Mouse (Mus musculus) embryonic facial prominence, embryonic 15.5 days (tissue): ENCODE results near the gene Ccng2. TPM values are rescaled to one million over a fixed set of nuclear protein-coding genes. Genes with fewer than 3 reads are reported as not detected.

Experiments used
- ATAC-seq: fragments of 200-750 bp; cut with Nextera tagmentation; 2 replicates; pipeline ENCODE4 v1.8.0; 2017; ENCODE audit warnings: low read depth, moderate TSS enrichment; ENCODE audit not compliant: insufficient number of reproducible peaks, low FRiP score, low TSS enrichment
- H3K27ac ChIP-seq: fragments of 300-500 bp; sonication (generic); replicated peaks from 2 replicates; pipeline ENCODE4 v1.5.1; 2015; ENCODE audit warnings: mild to moderate bottlenecking, inconsistent platforms
- H3K27me3 ChIP-seq: fragments of 300-500 bp; sonication (generic); 2 replicates; pipeline ENCODE4 v1.6.1; 2015; ENCODE audit warnings: inconsistent platforms
- H3K36me3 ChIP-seq: fragments of 300-500 bp; sonication (generic); 2 replicates; pipeline ENCODE4 v1.6.1; 2015; ENCODE audit warnings: mild to moderate bottlenecking, inconsistent platforms
- H3K4me1 ChIP-seq: fragments of 300-500 bp; sonication (generic); 2 replicates; pipeline ENCODE4 v1.6.1; 2015; ENCODE audit warnings: inconsistent platforms
- H3K4me2 ChIP-seq: fragments of 300-500 bp; sonication (generic); replicated peaks from 2 replicates; pipeline ENCODE4 v1.6.1; 2015; ENCODE audit warnings: mild to moderate bottlenecking, inconsistent platforms
- H3K4me3 ChIP-seq: fragments of 300-500 bp; sonication (generic); replicated peaks from 2 replicates; pipeline ENCODE4 v1.5.1; 2015; ENCODE audit warnings: mild to moderate bottlenecking, inconsistent platforms
- H3K9ac ChIP-seq: fragments of 300-500 bp; sonication (generic); 2 replicates; pipeline ENCODE4 v1.6.1; 2015; ENCODE audit warnings: inconsistent platforms
- H3K9me3 ChIP-seq: fragments of 300-500 bp; sonication (generic); replicated peaks from 2 replicates; pipeline ENCODE4 v1.6.1; 2016; ENCODE audit warnings: inconsistent platforms
- WGBS: fragments of 180-500 bp; shearing (Covaris S2); methylation state at CpG from one replicate; pipeline ENCODE4 v1.1.7; 2015; 5-methylcytosine and 5-hydroxymethylcytosine counted together
- polyA plus RNA-seq: library from polyadenylated mRNA; unstranded; fragments of >200 nt; fragmentation: Nextera tagmentation; extraction: Ambion mirVana; gene quantifications from 2 replicates; pipeline ENCODE4 v1.2.1, GENCODE M21; 2015

The Ccng2 gene
- polyA plus RNA-seq, 1 experiment from 2014 or later = 65.5 TPM

DNA sequence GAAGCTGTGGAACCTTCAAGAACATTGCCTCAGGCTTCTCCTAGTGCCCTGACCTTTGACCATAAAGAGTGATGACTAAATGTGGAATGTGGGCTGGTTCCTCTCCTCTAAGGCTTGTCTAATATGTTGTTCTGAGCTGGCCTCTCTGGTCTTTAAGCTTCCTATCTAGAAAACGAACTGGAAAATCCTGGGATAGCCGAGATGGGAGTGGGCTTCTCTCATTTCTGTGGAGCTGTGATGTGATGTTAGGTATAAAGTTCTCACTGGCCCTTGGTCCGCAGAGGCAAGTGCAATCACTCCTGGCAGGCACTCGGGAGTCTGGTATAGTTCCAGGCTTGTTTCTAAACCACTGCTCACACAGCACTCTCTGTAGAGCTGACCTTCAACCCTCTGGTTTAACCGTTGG, 29.3 kb downstream of the Ccng2 start:
- H3K9me3 ChIP-seq = no peaks in the 10 kb centered on the region
- no peak overlapping the region for H3K4me2 ChIP-seq
- H3K27ac ChIP-seq = no peak overlapping the region
- H3K36me3 ChIP-seq = no peaks in the 10 kb centered on the region
- H3K9ac ChIP-seq = no peak overlapping the region
- WGBS = 63% methylated on average over 5 of the region's 5 CpGs
- no peaks in the 10 kb centered on the region for H3K27me3 ChIP-seq
- H3K4me1 ChIP-seq = no peaks in the 10 kb centered on the region
- no peak overlapping the region for H3K4me3 ChIP-seq
- no peak for ATAC-seq

DNA sequence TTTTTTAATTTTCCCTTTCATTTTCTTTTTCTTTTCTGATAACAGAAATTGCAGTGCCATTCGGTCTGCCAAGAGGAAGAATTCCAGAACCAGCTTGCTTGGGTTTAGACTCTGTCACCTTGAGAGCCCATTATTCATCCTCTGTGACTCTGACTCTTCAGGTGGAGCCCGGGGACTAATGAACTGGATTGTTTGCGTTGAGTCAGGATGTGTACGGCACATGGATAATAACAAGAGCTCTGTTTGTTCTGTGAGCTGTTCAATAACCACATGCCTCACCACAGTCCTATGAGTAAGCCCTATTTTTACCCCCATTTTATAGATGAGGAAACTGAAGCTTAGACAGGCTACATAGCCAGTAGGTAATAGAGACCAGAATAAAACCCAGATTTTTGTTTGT, 29.7 kb downstream of the Ccng2 start:
- no peaks in the 10 kb centered on the region for H3K4me1 ChIP-seq
- no peaks in the 10 kb centered on the region for H3K9me3 ChIP-seq
- no peaks in the 10 kb centered on the region for H3K27me3 ChIP-seq
- no peak overlapping the region for H3K4me3 ChIP-seq
- H3K27ac ChIP-seq = no peak overlapping the region
- no peak overlapping the region for H3K9ac ChIP-seq
- H3K36me3 ChIP-seq = no peaks in the 10 kb centered on the region
- WGBS = 84% methylated on average over 4 of the region's 4 CpGs
- no peak for ATAC-seq
- H3K4me2 ChIP-seq = no peak overlapping the region

DNA sequence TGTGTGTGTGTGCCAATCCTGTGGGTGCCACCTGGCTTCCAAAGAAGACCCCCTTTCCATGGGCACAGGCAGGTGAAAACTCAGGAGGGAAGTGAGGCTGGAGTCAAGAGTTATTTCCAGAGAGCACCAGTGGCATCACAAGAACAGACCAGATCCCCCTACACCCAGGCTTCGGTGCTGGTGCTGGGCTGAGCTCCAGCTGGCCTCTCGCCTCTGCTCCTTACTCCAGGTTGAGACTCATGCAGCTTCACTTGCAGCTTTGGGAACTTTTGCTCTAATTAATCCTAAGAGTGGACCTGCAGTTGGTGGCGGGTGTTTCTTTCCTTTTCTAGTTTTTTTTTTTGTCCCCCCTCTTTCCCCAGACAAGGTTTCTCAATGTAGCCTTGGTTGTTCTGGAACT, 30.3 kb downstream of the Ccng2 start:
- 91% methylated on average over 3 of the region's 3 CpGs for WGBS

DNA sequence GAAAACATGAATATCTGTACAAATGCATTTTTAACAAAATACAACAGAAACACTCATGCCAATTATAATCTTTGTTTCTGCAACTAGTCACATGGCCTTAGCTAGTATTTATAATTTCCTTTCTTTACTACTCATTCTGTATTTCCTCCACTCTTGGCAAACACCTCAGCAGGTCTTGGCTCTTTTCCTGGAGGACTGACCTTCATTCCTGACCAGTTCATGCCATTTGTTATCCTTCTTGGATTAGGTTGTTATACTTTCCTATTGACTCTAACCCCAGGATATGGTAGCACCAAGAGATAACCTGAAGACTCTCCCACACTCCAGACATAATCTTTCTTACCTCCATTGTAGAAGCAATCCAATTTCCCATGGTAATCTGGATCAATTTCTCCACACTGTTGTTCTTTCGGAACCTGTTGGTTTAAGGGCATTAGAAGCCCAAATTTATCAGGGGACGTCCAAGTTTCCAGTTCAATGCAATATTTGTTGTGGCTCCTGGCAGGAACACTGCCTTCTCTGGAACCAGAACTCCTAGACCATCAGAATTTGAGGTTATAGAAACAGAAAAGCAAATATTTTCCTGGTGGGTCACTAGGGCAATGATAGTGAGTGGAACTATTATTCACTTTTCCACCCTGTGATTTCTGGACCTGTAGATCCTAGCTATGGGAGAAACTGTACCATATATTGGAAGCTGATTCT, 38.2 kb downstream of the Ccng2 start:
- Histone ChIP-seq H3K4me1 (no peaks in the 10 kb centered on the region), H3K4me3 (no peak overlapping the region), H3K9ac (no peak overlapping the region), H3K27ac (no peak overlapping the region), H3K36me3 (no peaks in the 10 kb centered on the region), H3K9me3 (no peaks in the 10 kb centered on the region), H3K4me2 (no peak overlapping the region), H3K27me3 (no peaks in the 10 kb centered on the region)
- ATAC-seq = no peak
- WGBS = 83% methylated on average over 2 of the region's 2 CpGs

More for the DNA sequence above, 30.3 kb downstream of the Ccng2 start:
- H3K9ac ChIP-seq = no peak overlapping the region
- H3K9me3 ChIP-seq = no peaks in the 10 kb centered on the region
- no peaks in the 10 kb centered on the region for H3K36me3 ChIP-seq
- H3K4me1 ChIP-seq = no peaks in the 10 kb centered on the region
- no peak overlapping the region for H3K4me3 ChIP-seq
- no peak overlapping the region for H3K27ac ChIP-seq
- H3K4me2 ChIP-seq = no peak overlapping the region
- no peak for ATAC-seq
- H3K27me3 ChIP-seq = no peaks in the 10 kb centered on the region

DNA sequence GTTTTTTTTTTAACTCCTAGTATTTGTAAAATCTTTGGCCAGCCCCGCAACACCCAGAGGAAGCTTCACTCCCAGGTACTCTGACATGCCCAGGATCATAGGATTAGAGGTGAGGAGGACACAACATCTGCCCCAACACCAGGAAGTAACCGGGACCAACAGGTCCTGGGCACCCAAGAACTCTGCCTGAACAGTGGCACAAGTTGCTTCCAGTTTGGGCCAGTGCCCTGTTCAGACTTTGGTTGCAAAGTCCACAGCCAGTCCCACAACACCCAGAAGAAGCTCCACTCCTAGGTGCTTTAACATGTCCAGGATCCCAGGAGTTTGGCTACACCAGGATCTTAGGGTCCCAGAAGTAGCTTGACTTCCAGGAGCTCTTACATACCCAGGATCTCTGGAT, 41.9 kb downstream of the Ccng2 start:
- Histone ChIP-seq H3K4me3 (no peak overlapping the region), H3K27ac (no peak overlapping the region), H3K27me3 (no peaks in the 10 kb centered on the region), H3K9me3 (no peaks in the 10 kb centered on the region), H3K4me2 (no peak overlapping the region), H3K36me3 (no peaks in the 10 kb centered on the region), H3K9ac (no peak overlapping the region), H3K4me1 (no peaks in the 10 kb centered on the region)
- 90% methylated on average over 2 of the region's 2 CpGs for WGBS
- ATAC-seq = no peak

DNA sequence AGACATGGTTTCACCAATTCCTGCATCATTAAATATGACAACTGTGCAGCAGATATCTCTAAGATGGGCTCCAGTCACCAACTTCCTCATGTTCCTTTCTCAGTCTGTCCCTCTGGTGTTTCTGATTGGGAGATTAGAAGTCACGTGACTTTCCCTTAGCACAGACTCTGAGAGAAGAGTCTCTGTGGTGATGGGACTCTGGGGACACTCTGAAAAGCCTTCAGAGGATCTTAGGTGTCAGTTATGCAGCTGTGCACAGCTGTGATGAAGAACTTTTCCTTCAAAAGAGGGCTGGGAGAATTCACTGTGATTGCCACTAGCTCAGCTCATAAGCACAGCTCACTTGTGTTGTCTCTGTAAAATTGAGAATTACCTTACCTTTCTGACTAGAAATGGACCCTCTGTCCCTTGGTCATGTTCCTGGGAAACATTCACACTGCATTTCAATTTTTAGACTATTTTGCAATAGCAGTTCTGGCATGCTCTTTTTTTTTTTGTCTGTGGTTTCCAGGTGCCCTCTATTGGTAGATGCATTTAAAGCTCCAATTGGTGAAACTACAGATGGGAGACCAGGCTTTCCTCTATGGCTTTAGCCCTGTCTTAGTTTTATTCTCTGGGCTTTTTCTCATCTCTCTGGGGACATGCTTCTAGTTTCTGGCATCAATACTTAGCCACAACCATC, 56.4 kb downstream of the Ccng2 start:
- WGBS = 35% methylated on average over 1 of the region's 1 CpGs
- Histone ChIP-seq H3K4me1 (no peaks in the 10 kb centered on the region), H3K27ac (no peak overlapping the region)

More for the DNA sequence above, 56.4 kb downstream of the Ccng2 start:
- no peak overlapping the region for H3K4me2 ChIP-seq
- H3K9me3 ChIP-seq = no peaks in the 10 kb centered on the region
- H3K9ac ChIP-seq = no peak overlapping the region
- no peaks in the 10 kb centered on the region for H3K36me3 ChIP-seq
- no peak overlapping the region for H3K4me3 ChIP-seq
- no peaks in the 10 kb centered on the region for H3K27me3 ChIP-seq
- ATAC-seq = no peak

Other genes with a start within 250 kb of the Ccng2 start
- gene Sowahb, start 222.2 kb upstream of the Ccng2 start, polyA plus RNA-seq = 0.46 and 0.68 TPM in 2 replicates
- gene Sept11, start 173.8 kb upstream of the Ccng2 start, polyA plus RNA-seq = 195 and 200 TPM in 2 replicates
- gene Ccni, start 60.8 kb upstream of the Ccng2 start, polyA plus RNA-seq = 108 and 111 TPM in 2 replicates
- 1.9 and 2.5 TPM in 2 replicates for gene 2010109A12Rik, start 60.7 kb upstream of the Ccng2 start, polyA plus RNA-seq